Mouse (Mus musculus) layer of hippocampus, adult 2 months (tissue): ENCODE measurements at regions not wholly inside any gene's neighbourhood (a gene's known extent, or its start where the extent isn't known, plus 50 kb on each side); places are given as distances from the start of the nearest gene placed in this dataset.

Source experiments
- DNase-seq, 2 experiments: peaks; one replicate each; pipeline ENCODE4 v3.0.0; 2022; ENCODE audit warnings: low spot score in 2 of 2
- H3K27ac ChIP-seq: fragments of 200-600 bp; 2 replicates; pipeline ENCODE4 v1.8.1; 2022
- H3K4me3 ChIP-seq: fragments of 200-600 bp; 2 replicates; pipeline ENCODE4 v1.8.1; 2022; ENCODE audit warnings: mild to moderate bottlenecking
- CTCF ChIP-seq: fragments of 200-600 bp; conservative IDR thresholded peaks from 2 replicates; pipeline ENCODE4 v1.8.1; 2022; ENCODE audit warnings: antibody characterized with exemption, mild to moderate bottlenecking, moderate library complexity

DNA sequence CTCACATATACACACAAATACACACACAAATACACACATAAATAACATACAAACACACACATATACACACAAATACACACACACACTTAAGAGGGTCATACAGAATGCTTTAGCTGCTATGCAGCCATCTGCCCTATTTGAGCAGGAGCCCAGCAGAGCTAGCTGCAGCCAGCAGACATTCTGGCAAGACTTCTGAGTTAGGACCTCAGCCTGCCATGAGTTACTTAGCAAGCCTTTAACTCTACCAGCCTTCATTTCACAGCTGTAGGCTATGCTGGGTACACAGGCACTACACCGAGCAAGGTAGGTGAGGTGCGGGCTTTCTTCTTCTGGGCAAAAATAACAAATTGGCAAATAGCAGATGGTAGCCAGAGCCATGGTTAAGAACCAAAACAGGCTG is 404.7 kb downstream of the H2al1j start:
- no peak overlapping the region for H3K4me3 ChIP-seq
- DNase-seq: no peak
- no peak for TF ChIP-seq CTCF
- no peak overlapping the region for H3K27ac ChIP-seq

DNA sequence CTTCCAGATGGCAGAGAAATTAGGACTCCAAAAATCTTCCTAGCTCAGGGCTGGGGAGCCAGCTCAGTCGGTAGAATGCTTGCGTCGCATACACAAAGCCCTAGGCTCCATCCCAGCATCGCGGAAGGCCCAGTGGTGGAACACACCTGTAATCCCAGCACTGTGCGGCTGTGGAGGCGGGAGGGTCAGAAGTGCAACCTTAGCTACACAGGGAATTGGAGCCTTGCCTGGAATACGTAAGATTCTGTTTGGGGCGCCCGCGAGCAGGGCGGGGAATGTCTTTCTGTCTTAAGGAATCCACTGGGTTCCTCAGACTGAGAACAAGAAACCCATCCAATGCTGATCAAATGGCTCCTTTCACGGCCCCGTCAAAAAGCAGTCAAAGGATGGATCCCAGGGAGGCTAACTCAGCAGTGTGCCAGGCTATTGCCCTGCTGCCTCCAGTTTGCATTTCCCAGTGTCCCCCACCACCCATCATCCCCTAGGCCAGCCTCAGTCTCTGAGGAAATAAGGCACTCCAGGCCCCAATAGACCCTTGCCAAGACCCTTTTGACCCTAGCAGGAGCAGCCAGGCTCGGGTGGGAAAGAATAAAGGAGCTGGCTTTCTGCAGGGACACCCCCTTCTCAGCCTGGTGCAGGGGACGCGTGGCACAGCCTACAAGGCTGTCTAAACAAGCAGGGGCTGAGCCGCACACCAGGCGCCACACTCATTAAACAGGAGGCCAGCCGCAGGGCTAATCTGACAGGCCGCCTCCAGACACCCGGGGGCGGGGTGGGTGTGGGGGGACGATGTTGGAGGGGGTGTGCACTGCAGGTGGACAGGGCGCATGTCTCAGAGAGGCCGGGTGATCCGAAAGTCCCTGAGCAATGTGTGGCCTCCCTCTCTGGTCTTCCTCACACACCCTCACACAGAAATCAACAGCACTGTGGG is 407.1 kb downstream of the H2al1j start:
- H3K27ac ChIP-seq: no peak overlapping the region
- TF ChIP-seq CTCF: no peak

DNA sequence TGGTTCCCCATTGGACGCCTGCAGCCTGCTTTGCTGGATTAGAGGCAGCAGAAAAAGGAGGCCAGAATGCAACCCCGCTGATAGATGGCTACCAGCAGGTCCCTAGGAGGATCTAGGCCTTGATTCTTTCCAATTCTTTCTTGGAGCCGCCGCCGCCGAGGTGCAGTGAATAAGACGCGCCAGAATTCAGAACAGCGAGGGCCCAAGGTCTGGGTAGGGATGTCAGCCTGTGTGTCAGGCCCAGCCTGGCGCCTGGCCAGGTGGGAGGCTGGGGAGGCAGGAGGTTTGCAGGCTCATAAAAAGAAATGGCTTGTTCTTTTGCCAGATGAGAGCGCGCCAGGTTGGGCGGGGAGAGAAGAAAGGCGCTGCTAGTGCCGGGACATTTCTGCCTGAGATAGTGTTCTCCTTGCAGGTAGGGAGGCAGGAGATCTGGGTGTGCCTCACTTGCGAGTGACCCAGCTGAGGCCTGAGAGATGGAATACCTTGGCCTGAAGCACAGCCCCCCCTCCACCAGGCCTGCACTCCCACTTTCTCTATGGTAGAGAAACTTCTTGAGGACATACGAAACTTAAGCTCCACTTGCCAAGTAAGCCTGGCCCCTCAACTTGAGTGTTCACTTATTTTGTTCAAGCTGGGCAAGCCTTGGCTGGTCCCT is 408.0 kb downstream of the H2al1j start:
- TF ChIP-seq CTCF: no peak

More for the DNA sequence above, 407.1 kb downstream of the H2al1j start:
- H3K4me3 ChIP-seq: no peak overlapping the region
- DNase-seq: no peak

DNA sequence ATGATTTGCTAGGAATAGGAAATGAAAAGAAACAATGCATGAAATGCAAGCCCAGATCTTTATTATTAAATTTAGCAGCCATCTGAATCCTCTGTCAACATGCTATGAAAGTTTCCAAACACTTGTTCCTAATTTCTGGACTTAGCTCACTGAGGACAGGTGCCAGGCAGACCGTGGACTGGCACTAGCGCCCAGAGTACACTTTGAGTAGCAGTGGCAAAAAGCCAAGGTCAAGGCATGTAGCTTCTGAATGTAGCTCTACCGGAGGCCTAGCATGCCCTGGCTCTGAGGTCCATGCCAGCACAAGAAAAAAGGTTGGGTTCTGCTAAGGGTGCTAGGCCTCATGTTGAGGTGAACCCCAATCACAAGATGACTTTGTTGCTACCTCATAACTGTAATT is 408.9 kb downstream of the H2al1j start:
- H3K4me3 ChIP-seq: no peak overlapping the region
- no peak for DNase-seq
- no peak for TF ChIP-seq CTCF

More for the DNA sequence above, 408.0 kb downstream of the H2al1j start:
- Histone ChIP-seq H3K27ac (no peak overlapping the region), H3K4me3 (no peak overlapping the region)
- DNase-seq: no peak

DNA sequence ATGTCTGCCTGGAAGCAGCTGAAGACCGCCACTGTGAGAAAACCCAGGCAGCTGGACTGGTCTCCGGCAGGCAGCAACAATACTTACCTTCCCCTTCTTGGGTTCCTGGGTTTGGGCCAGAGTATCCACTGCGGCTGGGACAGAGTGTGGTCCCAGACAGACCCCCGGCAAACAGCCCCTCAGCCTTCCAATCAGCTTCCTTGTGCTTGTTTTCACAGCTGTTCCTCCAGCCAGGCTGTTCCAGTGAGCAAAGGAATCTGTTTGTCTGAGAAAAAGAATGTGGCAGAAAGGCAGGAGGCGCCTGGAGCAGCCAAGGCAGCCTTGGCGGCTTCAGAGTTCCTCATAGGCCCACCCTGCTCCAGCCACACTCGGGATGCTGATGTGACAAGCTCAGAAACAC is 411.9 kb downstream of the H2al1j start:
- no peak for DNase-seq
- no peak overlapping the region for H3K4me3 ChIP-seq
- no peak overlapping the region for H3K27ac ChIP-seq
- no peak for TF ChIP-seq CTCF

More for the DNA sequence above, 408.9 kb downstream of the H2al1j start:
- H3K27ac ChIP-seq: no peak overlapping the region

DNA sequence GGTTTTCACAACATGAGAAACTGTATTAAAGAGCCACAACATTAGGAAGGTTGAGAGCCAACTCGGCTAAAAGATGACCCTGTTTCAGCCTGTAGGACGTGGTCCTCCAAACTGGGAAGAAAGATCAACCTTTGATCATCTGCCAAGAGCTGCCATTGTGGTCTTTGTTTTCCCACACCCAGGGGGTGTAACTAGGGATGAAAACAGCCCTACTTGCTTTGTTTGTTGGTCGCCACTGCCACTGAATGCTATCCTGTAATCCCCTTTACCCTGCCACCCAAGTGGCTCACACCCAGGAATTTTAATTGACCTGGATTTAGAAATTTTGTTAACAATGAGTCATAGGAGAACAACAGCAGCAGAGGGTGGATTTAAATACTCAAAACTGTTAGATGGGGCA is 414.2 kb downstream of the Bcor start:
- no peak for TF ChIP-seq CTCF
- H3K27ac ChIP-seq: no peak overlapping the region
- no peak for DNase-seq
- no peak overlapping the region for H3K4me3 ChIP-seq

DNA sequence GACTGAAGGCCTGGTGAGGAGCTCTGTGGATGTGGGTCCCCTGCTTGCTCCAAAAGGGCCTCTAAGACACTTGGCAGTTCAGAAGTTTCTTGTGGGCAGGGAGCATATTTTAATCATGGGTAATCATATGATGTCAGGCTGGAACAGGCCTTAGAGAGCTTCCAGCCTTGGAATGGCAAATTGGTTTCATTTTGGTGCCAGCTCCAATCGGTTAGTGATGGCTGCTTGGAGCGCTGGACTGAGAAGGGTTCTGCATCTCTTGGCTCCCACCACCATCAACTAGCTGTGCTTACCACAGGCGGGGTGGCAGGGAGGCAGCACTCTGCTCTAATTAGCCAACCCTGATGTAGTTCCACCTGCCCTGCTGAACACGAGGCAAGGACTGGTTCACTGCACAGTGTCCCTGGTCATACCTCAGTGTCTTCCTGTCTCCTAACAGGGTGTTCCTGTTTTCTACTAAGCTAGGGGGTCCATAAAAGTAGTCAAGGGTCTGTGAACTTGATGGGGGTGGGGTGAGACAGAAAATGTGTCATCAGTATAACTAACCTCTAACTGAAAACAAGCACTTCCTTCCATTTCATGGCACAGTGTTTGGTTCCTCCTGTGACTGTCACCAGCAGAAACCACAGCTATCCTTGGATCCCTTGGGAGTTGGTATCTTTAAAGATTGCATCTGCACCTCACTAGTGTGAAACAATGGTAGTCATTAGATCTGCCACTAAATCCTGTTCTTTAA is 412.6 kb downstream of the Bcor start:
- no peak for TF ChIP-seq CTCF
- no peak overlapping the region for H3K27ac ChIP-seq
- H3K4me3 ChIP-seq: no peak overlapping the region
- DNase-seq: no peak

DNA sequence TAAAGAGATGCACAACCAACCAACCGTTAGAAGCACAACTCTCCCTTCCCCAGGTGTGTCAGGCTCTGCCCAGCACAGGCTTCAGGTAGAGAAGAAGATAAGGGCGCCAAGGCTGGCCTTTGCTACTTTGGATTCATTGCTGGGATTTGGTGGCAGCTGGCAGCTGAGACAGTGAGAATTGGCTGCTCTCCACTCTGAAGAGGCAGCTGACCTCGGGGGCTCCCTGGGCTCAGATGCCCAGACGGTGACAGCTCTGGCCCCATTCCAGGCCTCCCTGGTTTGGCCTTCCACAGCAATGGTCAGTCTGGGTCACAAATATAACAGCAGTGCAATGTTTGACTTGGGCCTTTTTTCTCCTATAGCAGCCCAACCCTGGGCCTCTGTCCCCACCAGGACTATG is 411.9 kb downstream of the Bcor start:
- Histone ChIP-seq H3K27ac (no peak overlapping the region), H3K4me3 (no peak overlapping the region)
- no peak for TF ChIP-seq CTCF
- DNase-seq: no peak

DNA sequence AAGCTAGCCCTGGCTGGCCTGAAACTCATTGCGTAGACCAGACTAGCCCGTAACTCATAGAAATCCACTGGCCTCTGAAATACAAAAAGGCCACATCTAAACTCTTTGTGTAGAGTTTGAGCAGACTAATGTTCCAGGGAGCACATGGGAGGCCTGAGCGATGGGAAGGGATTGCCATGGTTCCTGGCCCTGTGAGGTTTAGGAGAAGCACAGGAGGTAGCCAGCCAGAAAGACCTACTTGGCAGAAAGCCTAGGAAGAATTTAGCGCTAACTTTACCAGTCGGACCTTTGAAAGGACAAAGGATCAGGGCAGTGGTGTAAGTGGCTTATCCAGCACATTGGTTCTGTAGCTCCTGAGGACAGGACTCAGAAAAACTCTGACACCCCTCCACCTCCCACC is 407.6 kb downstream of the Bcor start:
- TF ChIP-seq CTCF: no peak
- DNase-seq: no peak
- no peak overlapping the region for H3K27ac ChIP-seq
- H3K4me3 ChIP-seq: no peak overlapping the region

DNA sequence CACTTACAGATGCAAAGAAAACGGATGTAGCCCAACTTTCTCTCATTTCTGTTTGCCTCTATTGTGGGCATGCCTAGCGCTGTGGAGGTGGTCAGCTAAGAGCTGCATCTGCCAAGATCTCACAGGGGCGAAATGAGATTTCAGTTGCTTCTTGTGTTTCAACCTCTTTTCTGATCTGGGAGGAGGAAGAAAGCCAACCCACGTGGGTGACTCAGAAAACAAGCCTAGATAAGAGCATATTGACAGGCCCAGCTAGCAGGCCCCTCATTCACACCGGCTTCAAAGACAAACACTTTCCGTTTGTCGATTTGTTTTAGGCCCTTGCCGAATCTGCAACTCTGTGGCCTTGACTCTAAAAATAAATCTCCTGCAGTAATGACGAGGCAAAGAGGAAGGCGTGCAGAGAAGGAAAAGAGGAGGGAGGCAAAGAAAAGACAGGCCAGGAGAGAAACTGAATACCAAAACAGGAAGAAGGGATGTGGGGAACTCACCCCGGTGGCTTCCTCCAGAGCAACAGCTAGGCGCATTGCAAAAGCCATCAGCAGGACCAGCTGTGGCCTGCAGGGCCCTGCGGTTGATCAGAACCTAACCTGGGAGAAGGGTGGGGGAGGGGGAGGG is 407.1 kb downstream of the Bcor start:
- no peak overlapping the region for H3K27ac ChIP-seq

DNA sequence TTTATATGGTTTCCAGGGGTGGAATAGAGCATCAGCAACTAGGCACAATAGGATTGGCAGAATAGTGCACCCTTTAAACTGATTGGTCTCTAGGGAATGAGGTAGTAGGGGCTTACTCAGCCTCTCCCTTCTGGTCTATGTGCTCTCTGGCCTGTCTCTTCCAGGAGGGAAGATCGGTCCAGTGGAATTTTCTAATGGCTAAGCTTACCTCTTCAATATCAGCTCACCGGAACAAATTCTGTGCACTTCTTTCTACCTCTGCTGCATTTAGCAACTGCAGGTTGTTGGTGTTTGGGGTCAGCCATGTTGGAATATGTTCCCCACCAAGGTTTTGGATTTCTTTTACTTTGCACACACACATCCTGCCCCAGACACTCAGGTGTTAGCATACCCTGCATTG is 405.1 kb downstream of the Bcor start:
- H3K27ac ChIP-seq: no peak overlapping the region
- no peak for DNase-seq
- TF ChIP-seq CTCF: no peak
- no peak overlapping the region for H3K4me3 ChIP-seq

More for the DNA sequence above, 407.1 kb downstream of the Bcor start:
- no peak overlapping the region for H3K4me3 ChIP-seq
- no peak for DNase-seq
- no peak for TF ChIP-seq CTCF

DNA sequence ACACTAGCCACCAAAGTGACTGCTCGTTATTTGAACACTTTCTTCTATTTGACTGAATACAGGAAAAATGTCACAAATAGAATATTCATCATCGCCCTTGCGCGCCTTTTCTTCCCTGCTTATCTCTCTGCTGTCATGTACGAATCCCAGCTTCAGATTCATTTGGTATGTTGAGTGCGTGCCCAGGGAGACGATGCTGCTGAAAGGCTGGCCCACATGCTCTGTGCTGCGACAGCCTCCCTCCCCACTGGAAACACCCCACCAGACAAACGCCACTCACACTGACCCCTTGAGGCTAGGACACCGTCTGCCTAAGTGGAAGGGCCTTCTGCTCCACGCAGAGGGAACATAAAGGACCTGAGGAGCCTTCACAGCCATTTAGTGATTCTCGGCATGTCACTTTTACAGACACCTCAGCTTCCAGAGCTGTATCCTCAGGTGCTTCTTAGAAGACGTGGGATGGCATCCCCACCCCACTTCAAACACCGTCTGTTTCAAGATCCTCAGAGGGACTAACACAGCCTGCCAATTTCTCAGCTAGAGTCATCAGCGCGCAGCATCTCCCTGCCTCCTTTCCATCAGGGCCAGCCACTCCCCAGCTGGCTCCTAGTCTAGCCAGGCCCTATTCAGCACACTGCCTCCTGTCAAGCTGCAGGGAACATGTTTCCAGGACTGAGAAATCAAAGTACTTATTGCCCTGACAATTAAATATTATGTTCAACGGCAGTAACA is 396.6 kb downstream of the Bcor start:
- no peak for TF ChIP-seq CTCF
- peak; percentile 14 to 51 for DNase-seq
- Histone ChIP-seq H3K4me3 (no peak overlapping the region), H3K27ac (no peak overlapping the region)
